Mouse (Mus musculus): ENCODE data around the gene Gpr119. TPM values are rescaled to one million over a fixed set of nuclear protein-coding genes. Genes with fewer than 3 reads are reported as not detected.
A peak's percentile ranks its signal among the peaks of the same experiment; 100 is the strongest.

Gene Gpr119
- polyA plus RNA-seq, 1 experiment from 2014 or later = not detected

GRCm38 (mm10) chrX:48666807-48667206 lies 7.5 kb downstream of the Gpr119 start:
- Histone ChIP-seq H3K9ac (ENCODE audit: low read depth, low read length) (no peak overlapping the region), H3K4me3 (ENCODE audit: low read depth, low read length) (no peak overlapping the region), H3K9me3 (replicated peaks; ENCODE audit: control insufficient read depth, low read length, poor library complexity, severe bottlenecking) (no peaks in the 10 kb centered on the region), H3K36me3 (ENCODE audit: control insufficient read depth, insufficient read depth, low read length) (no peaks in the 10 kb centered on the region), H3K4me1 (ENCODE audit: control insufficient read depth, insufficient read depth, low read length) (no peaks in the 10 kb centered on the region), H3K4me2 (ENCODE audit: low read length) (no peak overlapping the region), H3K27me3 (ENCODE audit: control insufficient read depth, insufficient read depth, low read depth, low read length) (no peaks in the 10 kb centered on the region), H3K27ac (ENCODE audit: low read length) (no peak overlapping the region)
- ATAC-seq = no peak
- WGBS = 17% methylated on average over 6 of the region's 6 CpGs

- 0 out of 2 replicates have a peak, but pooled peaks cover 2% of the 10 kb centered on the region for H3K36me3 ChIP-seq (ENCODE audit: control insufficient read depth, insufficient read depth, low read length)
- H3K9ac ChIP-seq (ENCODE audit: low read depth, low read length) = no peak overlapping the region
- H3K27me3 ChIP-seq (ENCODE audit: control insufficient read depth, insufficient read depth, low read depth, low read length) = no peaks in the 10 kb centered on the region
- WGBS = 87% methylated on average over 2 of the region's 2 CpGs
- H3K4me2 ChIP-seq (ENCODE audit: low read length) = no peak overlapping the region
- H3K9me3 ChIP-seq (replicated peaks; ENCODE audit: control insufficient read depth, low read length, poor library complexity, severe bottlenecking) = no peaks in the 10 kb centered on the region
- no peak overlapping the region for H3K4me3 ChIP-seq (ENCODE audit: low read depth, low read length)
- no peaks in the 10 kb centered on the region for H3K4me1 ChIP-seq (ENCODE audit: control insufficient read depth, insufficient read depth, low read length)
- ATAC-seq = no peak
- no peak overlapping the region for H3K27ac ChIP-seq (ENCODE audit: low read length)
Observed at GRCm38 (mm10) chrX:48644122-48644521, 30.2 kb downstream of the Gpr119 start.

DNA sequence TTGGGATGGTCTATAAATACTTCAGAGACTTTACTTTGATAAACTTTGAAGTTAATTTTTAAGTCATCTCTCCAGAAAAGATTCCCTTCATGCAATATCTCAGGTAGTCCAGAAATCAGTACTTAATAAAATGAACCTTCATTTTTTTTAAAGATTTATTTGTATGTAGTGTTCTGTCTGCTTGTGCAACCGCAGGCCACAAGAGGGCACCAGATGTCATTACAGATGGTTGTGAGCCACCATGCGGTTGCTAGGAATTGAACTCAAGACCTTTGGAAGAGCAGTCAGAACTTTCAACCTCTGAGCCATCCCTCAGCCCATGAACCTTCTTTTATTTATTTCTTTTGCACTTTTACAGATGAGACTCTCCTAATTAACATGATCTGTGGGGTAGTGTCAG lies 37.2 kb downstream of the Gpr119 start:
- Histone ChIP-seq H3K9ac (ENCODE audit: low read depth, low read length) (no peak overlapping the region), H3K4me2 (ENCODE audit: low read length) (no peak overlapping the region), H3K36me3 (ENCODE audit: control insufficient read depth, insufficient read depth, low read length) (0 out of 2 replicates have a peak, but pooled peaks cover 2% of the 10 kb centered on the region), H3K27me3 (ENCODE audit: control insufficient read depth, insufficient read depth, low read depth, low read length) (no peaks in the 10 kb centered on the region), H3K4me1 (ENCODE audit: control insufficient read depth, insufficient read depth, low read length) (no peaks in the 10 kb centered on the region), H3K4me3 (ENCODE audit: low read depth, low read length) (no peak overlapping the region), H3K27ac (ENCODE audit: low read length) (no peak overlapping the region), H3K9me3 (replicated peaks; ENCODE audit: control insufficient read depth, low read length, poor library complexity, severe bottlenecking) (no peaks in the 10 kb centered on the region)
- WGBS = 62% methylated on average over 2 of the region's 2 CpGs
- ATAC-seq = no peak

- peak overlapping the region; percentile 82 for H3K27ac ChIP-seq (ENCODE audit: low read length)
- peak overlapping the region; percentile 53 for H3K4me2 ChIP-seq (ENCODE audit: low read length)
- H3K9ac ChIP-seq (ENCODE audit: low read depth, low read length) = peak overlapping the region; percentile 65
- H3K27me3 ChIP-seq (ENCODE audit: control insufficient read depth, insufficient read depth, low read depth, low read length) = no peaks in the 10 kb centered on the region
- H3K9me3 ChIP-seq (replicated peaks; ENCODE audit: control insufficient read depth, low read length, poor library complexity, severe bottlenecking) = no peaks in the 10 kb centered on the region
- peak; percentile 52 for ATAC-seq
- no peaks in the 10 kb centered on the region for H3K36me3 ChIP-seq (ENCODE audit: control insufficient read depth, insufficient read depth, low read length)
- peaks cover 4% of the 10 kb centered on the region for H3K4me1 ChIP-seq (ENCODE audit: control insufficient read depth, insufficient read depth, low read length)
- WGBS = 21% methylated on average over 9 of the region's 9 CpGs
- H3K4me3 ChIP-seq (ENCODE audit: low read depth, low read length) = peak overlapping the region; percentile 56
Observed at GRCm38 (mm10) chrX:48624054-48624420, 50.2 kb downstream of the Gpr119 start.

- ATAC-seq = peak; percentile 99
- Histone ChIP-seq H3K9me3 (replicated peaks; ENCODE audit: control insufficient read depth, low read length, poor library complexity, severe bottlenecking) (no peaks in the 10 kb centered on the region), H3K4me3 (ENCODE audit: low read depth, low read length) (peak within 1 kb of the TSS; percentile 56), H3K9ac (ENCODE audit: low read depth, low read length) (peak within 1 kb of the TSS; percentile 65), H3K27me3 (ENCODE audit: control insufficient read depth, insufficient read depth, low read depth, low read length) (no peaks in the 10 kb centered on the region), H3K4me2 (ENCODE audit: low read length) (peak within 1 kb of the TSS; percentile 53), H3K27ac (ENCODE audit: low read length) (peak within 1 kb of the TSS; percentile 82), H3K36me3 (ENCODE audit: control insufficient read depth, insufficient read depth, low read length) (no peaks in the 10 kb centered on the region), H3K4me1 (ENCODE audit: control insufficient read depth, insufficient read depth, low read length) (peaks cover 4% of the 10 kb centered on the region)
- 21% methylated on average over 38 of the region's 38 CpGs for WGBS
Observed at GRCm38 (mm10) chrX:48623379-48624053, 50.8 kb downstream of the Gpr119 start, which contains the start of gene Slc25a14. TSS of gene Slc25a14 (plus strand) at chrX:48623413.

- H3K27ac ChIP-seq (ENCODE audit: low read length) = peak overlapping the region; percentile 82
- H3K27me3 ChIP-seq (ENCODE audit: control insufficient read depth, insufficient read depth, low read depth, low read length) = no peaks in the 10 kb centered on the region
- no peaks in the 10 kb centered on the region for H3K36me3 ChIP-seq (ENCODE audit: control insufficient read depth, insufficient read depth, low read length)
- peak overlapping the region; percentile 47 for H3K4me2 ChIP-seq (ENCODE audit: low read length)
- ATAC-seq = no peak
- H3K9me3 ChIP-seq (replicated peaks; ENCODE audit: control insufficient read depth, low read length, poor library complexity, severe bottlenecking) = no peaks in the 10 kb centered on the region
- peak overlapping the region; percentile 56 for H3K4me3 ChIP-seq (ENCODE audit: low read depth, low read length)
- H3K4me1 ChIP-seq (ENCODE audit: control insufficient read depth, insufficient read depth, low read length) = peaks cover 4% of the 10 kb centered on the region
- 18% methylated on average over 4 of the region's 4 CpGs for WGBS
- H3K9ac ChIP-seq (ENCODE audit: low read depth, low read length) = peak overlapping the region; percentile 65
Observed at GRCm38 (mm10) chrX:48623049-48623378, 51.3 kb downstream of the Gpr119 start.

Small RNA genes within 50 kb of the gene (microRNA-seq; reads per million reads assigned to microRNA genes)
- gene Gm27828 = not detected

Other genes starting within 250 kb of the Gpr119 start
- 0.46 and 0.70 TPM in 2 replicates for gene Elf4, start 211.3 kb downstream of the Gpr119 start, polyA plus RNA-seq (2015; fragmentation: Nextera tagmentation; extraction: Ambion mirVana)
- 33.5 and 34.2 TPM in 2 replicates for gene Aifm1, start 160.9 kb downstream of the Gpr119 start, polyA plus RNA-seq (2015; fragmentation: Nextera tagmentation; extraction: Ambion mirVana)
- 104 and 105 TPM in 2 replicates for gene Rab33a, start 155.2 kb downstream of the Gpr119 start, polyA plus RNA-seq (2015; fragmentation: Nextera tagmentation; extraction: Ambion mirVana)
- 9.8 and 10.1 TPM in 2 replicates for gene Zfp280c, start 80.0 kb downstream of the Gpr119 start, polyA plus RNA-seq (2015; fragmentation: Nextera tagmentation; extraction: Ambion mirVana)
- 43.6 and 46.6 TPM in 2 replicates for gene Slc25a14, start 51.1 kb downstream of the Gpr119 start, polyA plus RNA-seq (2015; fragmentation: Nextera tagmentation; extraction: Ambion mirVana)
- 21.7 and 22.1 TPM in 2 replicates for gene Rbmx2, start 20.5 kb upstream of the Gpr119 start, polyA plus RNA-seq (2015; fragmentation: Nextera tagmentation; extraction: Ambion mirVana)
- gene Gm595, start 203.2 kb upstream of the Gpr119 start, polyA plus RNA-seq (2015; fragmentation: Nextera tagmentation; extraction: Ambion mirVana) = not detected in 2 replicates